Mouse (Mus musculus): ENCODE data around the gene Pbxip1. TPM values are rescaled to one million over a fixed set of nuclear protein-coding genes. Genes with fewer than 3 reads are reported as not detected.
A peak's percentile ranks its signal among the peaks of the same experiment; 100 is the strongest.
"Not testable (repeated sequence)": the region's sequence is repeated elsewhere in the genome, so short reads cannot be mapped to it uniquely, and the experiment has no call there.

Pbxip1 gene
- total RNA-seq, 2 experiments from 2014 or later = 37.7 to 41.2 TPM

- DNase-seq (ENCODE audit: low spot score in 2 of 2) = no peak
These were observed 28.1 kb upstream of the Pbxip1 start for GRCm38 (mm10) chr3:89408448-89408847.

DNA sequence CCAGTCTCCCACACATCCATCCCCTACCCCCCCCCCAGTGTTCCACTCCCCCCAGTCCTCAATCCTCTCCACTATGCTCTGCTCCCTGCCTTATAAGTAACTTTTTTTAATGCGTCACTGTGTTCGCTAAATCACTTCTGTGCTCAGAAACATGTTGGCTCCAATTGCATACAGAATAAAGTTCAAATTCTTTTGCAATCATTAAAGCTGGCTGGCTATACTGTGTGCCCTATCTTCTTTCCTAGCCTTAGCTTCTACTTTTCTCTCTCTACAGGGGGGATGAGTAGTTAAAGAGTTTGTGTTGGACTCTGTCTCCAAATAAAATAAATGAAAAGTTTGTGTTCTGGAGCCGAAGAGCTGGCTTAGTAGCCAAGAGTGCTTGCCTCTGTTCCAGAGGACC, 26.8 kb upstream of the Pbxip1 start:
- no peak for DNase-seq (ENCODE audit: low spot score in 2 of 2)

DNA sequence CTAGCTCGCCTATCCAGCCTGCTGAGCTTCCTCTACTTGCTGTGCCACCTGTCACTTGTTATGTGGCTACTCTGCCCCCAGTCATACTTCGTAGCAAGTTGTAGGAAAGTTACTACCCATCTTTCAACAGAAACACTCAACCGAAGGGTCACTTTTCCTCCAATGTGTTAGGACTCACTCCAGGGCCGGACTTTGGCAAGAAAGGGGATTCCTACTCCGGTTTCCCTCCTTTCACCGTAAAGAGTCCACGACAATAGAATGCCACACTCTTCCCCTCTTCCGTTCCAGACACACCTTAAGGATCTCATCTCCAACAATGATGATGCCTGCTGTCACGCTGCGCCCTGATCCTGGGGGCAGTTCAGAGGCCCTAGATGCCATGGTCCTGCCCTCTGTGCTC, 25.6 kb upstream of the Pbxip1 start:
- DNase-seq (ENCODE audit: low spot score in 2 of 2) = no peak

- DNase-seq (ENCODE audit: low spot score in 2 of 2) = peak; percentile 98 to 100
These were observed 24.8 kb upstream of the Pbxip1 start, which contains the start of gene Flad1 for GRCm38 (mm10) chr3:89411490-89412393. Gene Flad1, minus strand, starts transcription at chr3:89411870.

DNA sequence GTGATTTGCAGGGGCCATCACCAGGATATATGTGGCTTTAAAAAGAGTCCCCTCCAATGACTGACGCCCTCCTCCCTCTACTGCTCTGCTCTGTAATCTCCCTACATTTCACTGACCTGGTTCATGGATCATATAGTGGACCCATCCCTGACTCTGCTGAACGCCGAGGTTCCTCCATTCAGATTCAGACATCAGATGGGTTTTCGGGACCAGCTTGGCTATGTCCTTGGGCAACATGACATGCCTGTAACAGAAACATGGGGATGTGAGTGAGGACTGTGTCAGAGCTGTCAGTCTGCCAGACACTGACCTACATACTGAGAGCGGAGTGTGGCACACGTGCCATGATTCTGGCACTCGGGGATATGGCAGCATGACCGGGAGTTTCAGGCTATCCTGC, 20.3 kb upstream of the Pbxip1 start:
- no peak for DNase-seq (ENCODE audit: low spot score in 2 of 2)

- no peak for DNase-seq (ENCODE audit: low spot score in 2 of 2)
These were observed 19.4 kb upstream of the Pbxip1 start for GRCm38 (mm10) chr3:89417131-89417530.

GRCm38 (mm10) chr3:89417840-89418169, 18.7 kb upstream of the Pbxip1 start:
- DNase-seq (ENCODE audit: low spot score in 2 of 2) = no peak

DNA sequence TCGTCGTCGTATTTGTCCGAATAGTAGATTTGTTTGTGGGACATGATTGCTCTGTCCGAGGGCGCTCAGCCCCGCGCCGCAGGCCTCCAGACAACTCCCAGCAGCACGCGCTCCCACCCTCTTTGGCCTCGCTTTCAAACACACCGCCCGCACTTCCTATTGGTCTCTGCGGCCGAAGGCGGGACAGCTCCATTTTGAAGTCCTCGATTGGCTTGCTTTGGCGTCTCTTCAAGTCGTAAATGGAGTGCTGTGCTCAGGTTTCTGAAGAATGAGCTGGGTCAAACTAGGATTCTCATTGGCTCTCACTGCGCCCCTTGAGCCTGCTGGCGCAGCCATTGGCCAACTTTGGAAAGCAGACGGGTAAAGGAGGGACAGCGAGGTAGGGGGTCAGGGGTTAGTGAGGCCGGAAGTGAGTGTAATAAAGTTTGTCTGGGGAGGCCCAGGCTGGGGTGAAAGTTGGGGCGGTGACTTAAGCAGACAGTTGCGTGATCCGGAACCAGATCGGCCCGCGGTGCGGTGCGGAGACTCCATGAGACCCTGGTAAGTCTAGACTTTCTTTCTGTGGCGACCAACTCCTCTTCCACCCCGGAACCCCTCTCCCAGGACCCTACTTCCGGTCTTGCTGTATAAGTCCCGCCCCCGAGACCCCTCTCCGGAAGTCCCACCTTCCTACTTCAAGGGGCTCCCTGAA, 18.2 kb upstream of the Pbxip1 start, which contains the start of the genes Cks1b and Shc1:
Cks1b (minus strand) TSS at position 214 of the 691 bp plus-strand sequence.
Shc1 (plus strand) TSS at position 274 of the 691 bp plus-strand sequence.
- peak; percentile 92 to 96 for DNase-seq (ENCODE audit: low spot score in 2 of 2)

- peak in 1 of 2 experiments; percentile 56 for DNase-seq (ENCODE audit: low spot score in 2 of 2)
These were observed 17.6 kb upstream of the Pbxip1 start for GRCm38 (mm10) chr3:89418861-89419250.

DNA sequence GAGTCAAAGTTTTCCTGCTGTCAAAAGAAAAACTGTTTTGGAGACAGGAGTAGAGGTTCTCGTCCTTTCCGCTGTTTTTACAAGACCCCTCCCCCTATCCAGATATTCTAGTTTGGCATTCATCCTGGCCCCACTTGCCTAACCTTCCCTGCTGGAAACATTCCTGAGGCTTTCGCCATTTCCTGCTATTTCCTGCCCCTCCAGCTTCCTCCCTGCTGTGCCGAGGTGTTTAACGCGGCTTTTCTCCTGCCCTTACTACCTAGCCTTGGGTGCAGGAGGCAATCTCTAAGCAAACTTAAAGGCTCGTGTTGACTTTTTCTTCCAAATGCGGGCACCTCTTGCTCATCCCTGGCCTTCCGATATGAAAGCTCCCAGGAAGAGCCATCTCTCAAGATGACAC, 16.9 kb upstream of the Pbxip1 start:
- no peak for DNase-seq (ENCODE audit: low spot score in 2 of 2)

GRCm38 (mm10) chr3:89419981-89420380, 16.5 kb upstream of the Pbxip1 start:
- DNase-seq (ENCODE audit: low spot score in 2 of 2) = no peak

- no peak for DNase-seq (ENCODE audit: low spot score in 2 of 2)
These were observed 16.1 kb upstream of the Pbxip1 start for GRCm38 (mm10) chr3:89420421-89420820.

- peak; percentile 65 to 69 for DNase-seq (ENCODE audit: low spot score in 2 of 2)
These were observed 15.3 kb upstream of the Pbxip1 start for GRCm38 (mm10) chr3:89421002-89421774.

GRCm38 (mm10) chr3:89421810-89422473, 14.6 kb upstream of the Pbxip1 start:
- DNase-seq (ENCODE audit: low spot score in 2 of 2) = no peak

- no peak for DNase-seq (ENCODE audit: low spot score in 2 of 2)
These were observed 13.8 kb upstream of the Pbxip1 start for GRCm38 (mm10) chr3:89422556-89423205.

DNA sequence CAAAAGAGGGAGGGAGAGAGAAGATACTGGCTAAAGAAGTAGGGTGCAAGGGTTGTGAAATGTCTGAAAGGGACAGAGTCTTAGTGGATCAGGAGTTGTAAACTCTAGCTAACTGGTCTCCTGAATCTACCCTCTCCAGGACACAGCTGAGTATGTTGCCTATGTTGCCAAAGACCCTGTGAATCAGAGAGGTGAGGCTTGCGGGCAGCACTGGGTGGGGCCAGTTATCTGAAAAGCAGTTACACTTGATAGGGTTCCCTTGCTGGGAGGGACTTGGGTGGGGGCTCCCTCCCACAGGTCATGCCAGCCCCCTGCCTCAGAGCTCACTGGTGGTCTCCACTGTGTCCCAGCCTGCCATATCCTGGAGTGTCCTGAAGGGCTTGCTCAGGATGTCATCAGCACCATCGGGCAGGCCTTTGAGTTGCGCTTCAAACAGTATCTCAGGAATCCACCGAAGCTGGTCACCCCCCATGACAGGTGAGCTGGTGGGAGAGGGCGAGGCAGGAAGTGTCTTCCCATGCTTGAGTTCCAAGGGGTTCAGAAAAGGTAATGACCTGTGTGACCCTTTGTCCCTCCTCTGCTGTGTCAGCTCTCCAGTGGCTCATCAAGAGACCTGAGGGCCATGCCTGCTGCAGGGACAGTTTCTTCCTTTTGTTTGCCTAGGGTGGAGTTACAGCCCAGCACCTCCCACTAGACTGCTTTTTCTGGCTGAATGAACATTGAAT, 11.9 kb upstream of the Pbxip1 start:
- no peak for DNase-seq (ENCODE audit: low spot score in 2 of 2)

GRCm38 (mm10) chr3:89425141-89425525, 11.4 kb upstream of the Pbxip1 start:
- no peak for DNase-seq (ENCODE audit: low spot score in 2 of 2)

DNA sequence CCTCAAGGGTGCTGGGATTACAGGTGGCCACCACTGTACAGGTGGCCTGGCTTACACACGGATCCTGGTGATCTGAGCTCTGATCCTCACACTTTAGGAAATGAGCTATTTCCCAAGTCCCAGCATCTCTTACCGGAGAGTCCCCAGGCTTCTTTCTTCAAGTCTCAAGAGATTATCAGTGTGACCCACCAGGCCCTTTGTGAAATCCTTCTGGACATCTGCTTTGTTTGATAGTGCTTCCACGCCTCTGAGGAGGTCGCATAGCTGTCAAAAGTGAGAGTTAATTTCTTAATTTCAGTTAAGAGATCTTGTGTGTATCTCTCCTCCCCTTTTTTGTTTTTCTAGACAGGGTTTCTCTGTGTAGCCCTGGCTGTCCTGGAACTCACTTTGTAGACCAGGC, 10.6 kb upstream of the Pbxip1 start:
- DNase-seq (ENCODE audit: low spot score in 2 of 2) = no peak

DNA sequence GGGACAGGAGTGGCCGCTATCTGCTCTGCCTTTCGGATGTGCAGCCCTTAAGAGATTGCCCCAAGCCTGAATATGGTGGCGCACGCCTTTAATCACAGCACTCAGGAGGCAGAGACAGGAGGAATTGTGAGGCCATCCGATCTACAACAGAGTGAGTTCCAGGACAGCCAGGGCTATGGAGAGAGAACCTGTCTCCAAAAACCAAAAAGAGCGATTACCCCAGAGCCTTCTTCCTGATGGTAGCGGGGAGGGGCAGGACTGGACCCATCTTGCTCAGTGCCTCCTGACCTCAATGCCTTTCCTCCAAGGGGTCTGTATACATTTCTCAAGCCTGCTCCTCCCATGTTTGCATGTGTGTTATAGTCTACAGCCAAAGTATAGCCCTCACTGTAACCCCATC, 7.5 kb upstream of the Pbxip1 start:
- not testable (repeated sequence) for DNase-seq (ENCODE audit: low spot score in 2 of 2)

Data from layer of hippocampus, adult 18-20 months (tissue).